Mouse (Mus musculus) forebrain, embryonic 13.5 days (tissue): ENCODE measurements around the gene Igdcc4. TPM values are rescaled to one million over a fixed set of nuclear protein-coding genes. Genes with fewer than 3 reads are reported as not detected.
A peak's percentile ranks its signal among the peaks of the same experiment; 100 is the strongest.

Experiments used
- ATAC-seq: fragments of 200-750 bp; cut with Nextera tagmentation; 2 replicates; pipeline ENCODE4 v1.8.0; 2017
- H3K27ac ChIP-seq: fragments of 300-500 bp; sonication (generic); 2 replicates; pipeline ENCODE4 v1.5.1; 2015; ENCODE audit warnings: inconsistent platforms, mild to moderate bottlenecking, moderate library complexity
- H3K27me3 ChIP-seq: fragments of 300-500 bp; sonication (generic); 2 replicates; pipeline ENCODE4 v1.6.1; 2015; ENCODE audit warnings: mild to moderate bottlenecking, inconsistent platforms
- H3K36me3 ChIP-seq: fragments of 300-500 bp; sonication (generic); 2 replicates; pipeline ENCODE4 v1.6.1; 2015; ENCODE audit warnings: mild to moderate bottlenecking, inconsistent platforms; ENCODE audit not compliant: poor library complexity, severe bottlenecking
- H3K4me1 ChIP-seq: fragments of 300-500 bp; sonication (generic); 2 replicates; pipeline ENCODE4 v1.6.1; 2015; ENCODE audit warnings: inconsistent platforms
- H3K4me2 ChIP-seq: fragments of 300-500 bp; sonication (generic); 2 replicates; pipeline ENCODE4 v1.6.1; 2015; ENCODE audit warnings: inconsistent platforms, mild to moderate bottlenecking, moderate library complexity
- H3K4me3 ChIP-seq: fragments of 300-500 bp; sonication (generic); 2 replicates; pipeline ENCODE4 v1.5.1; 2015; ENCODE audit warnings: mild to moderate bottlenecking, inconsistent platforms
- H3K9ac ChIP-seq: fragments of 300-500 bp; sonication (generic); 2 replicates; pipeline ENCODE4 v1.6.1; 2015; ENCODE audit warnings: mild to moderate bottlenecking, inconsistent platforms
- H3K9me3 ChIP-seq: fragments of 300-500 bp; sonication (generic); replicated peaks from 2 replicates; pipeline ENCODE4 v1.6.1; 2016; ENCODE audit warnings: inconsistent platforms
- WGBS: fragments of 180-500 bp; shearing (Covaris S2); methylation state at CpG from one replicate; pipeline ENCODE4 v1.1.7; 2015; 5-methylcytosine and 5-hydroxymethylcytosine counted together
- polyA plus RNA-seq: library from polyadenylated mRNA; unstranded; fragments of >200 nt; fragmentation: Nextera tagmentation; extraction: Ambion mirVana; gene quantifications from 2 replicates; pipeline ENCODE4 v1.2.1, GENCODE M21; 2015

Igdcc4 gene
- polyA plus RNA-seq, 1 experiment from 2014 or later, result 10.5 TPM

DNA sequence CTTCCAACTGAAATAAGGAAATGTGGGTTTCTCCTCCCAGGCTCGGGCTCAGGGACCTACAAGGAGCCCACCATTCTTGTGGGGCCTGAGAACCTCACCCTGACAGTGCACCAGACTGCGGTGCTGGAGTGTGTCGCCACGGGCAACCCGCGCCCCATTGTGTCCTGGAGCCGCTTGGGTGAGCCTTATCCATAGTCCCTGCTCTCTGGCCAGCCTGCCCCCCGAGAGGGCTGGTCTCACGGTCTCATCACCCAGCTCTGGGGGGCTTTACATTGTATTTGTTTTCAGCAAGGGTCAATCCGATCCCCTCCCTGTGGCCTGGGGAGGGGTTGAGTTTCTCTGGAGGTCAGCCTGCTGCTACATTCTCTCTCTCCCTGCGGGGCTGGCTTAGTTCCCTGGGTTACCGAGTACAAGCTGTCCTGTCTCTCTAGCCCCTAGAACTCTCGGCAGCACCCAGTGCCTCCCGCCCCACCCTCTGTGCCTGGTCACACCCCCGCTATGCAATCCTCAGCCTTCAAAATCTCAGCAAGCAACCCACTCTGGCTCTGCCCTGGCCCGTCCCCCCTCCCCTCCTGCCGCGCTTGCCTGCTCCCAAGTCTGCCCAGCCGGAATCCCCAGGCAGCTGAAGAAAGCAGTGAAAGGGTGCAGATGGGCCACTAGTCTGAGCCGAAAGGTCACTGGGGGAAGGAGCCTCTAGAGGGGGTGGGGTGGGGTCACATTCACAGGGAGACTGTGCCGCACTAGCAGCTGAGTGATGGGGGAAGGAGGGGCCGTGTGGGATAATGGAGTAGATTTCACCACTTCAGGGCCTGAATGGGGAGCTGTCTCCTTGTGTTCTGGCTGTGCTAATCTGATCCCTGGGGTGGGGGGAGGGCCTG lies 77.3 kb downstream of the Igdcc4 start:
- H3K36me3 ChIP-seq, result peaks cover 34% of the 10 kb centered on the region
- peak overlapping the region; percentile 44 for H3K4me2 ChIP-seq
- peak overlapping the region; percentile 97 for H3K27ac ChIP-seq
- H3K4me3 ChIP-seq, result no peak overlapping the region
- no peaks in the 10 kb centered on the region; the same call in 1 of the 2 replicates for H3K27me3 ChIP-seq
- ATAC-seq, result peak; percentile 70
- H3K4me1 ChIP-seq, result peaks cover 65% of the 10 kb centered on the region
- H3K9ac ChIP-seq, result peak overlapping the region; percentile 50
- WGBS, result 2% methylated on average over 22 of the region's 22 CpGs
- H3K9me3 ChIP-seq, result no peaks in the 10 kb centered on the region

DNA sequence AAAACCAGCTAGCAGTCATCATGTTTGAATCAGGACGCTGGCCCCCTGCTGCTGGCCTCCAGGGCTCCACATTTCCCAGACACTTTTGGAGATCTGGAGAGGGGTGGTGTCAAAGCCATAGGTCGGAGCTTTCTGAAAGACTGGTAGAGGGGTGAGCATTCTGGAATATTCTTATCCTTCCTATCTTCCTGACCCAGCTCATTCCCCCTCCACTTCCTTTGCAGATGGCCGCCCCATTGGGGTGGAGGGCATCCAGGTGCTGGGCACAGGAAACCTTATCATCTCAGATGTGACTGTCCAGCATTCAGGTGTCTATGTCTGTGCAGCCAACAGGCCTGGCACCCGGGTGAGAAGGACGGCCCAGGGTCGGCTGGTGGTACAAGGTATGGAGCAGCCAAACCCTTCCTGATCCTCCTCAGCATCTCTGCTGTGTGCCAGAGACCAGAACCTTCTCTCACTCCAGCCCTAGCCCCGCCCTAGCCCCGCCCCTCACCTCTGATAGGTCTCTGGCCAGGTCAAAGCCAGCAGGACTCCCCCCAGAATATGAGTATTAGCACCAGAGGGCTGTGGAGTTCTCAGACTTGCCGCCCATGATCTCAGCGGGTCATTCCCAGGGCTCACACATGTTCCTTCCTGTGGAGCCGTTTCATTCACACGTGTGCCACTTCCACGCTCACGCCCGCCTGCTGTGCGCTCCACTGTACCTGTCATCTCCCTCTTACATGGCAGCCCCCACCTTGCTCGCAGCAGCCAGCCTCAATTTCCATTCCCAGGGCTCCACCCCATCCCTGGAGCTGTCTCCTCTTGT lies 78.7 kb downstream of the Igdcc4 start:
- peaks cover 49% of the 10 kb centered on the region for H3K36me3 ChIP-seq

More for the DNA sequence above, 78.7 kb downstream of the Igdcc4 start:
- Histone ChIP-seq H3K4me1 (peaks cover 64% of the 10 kb centered on the region), H3K27me3 (no peaks in the 10 kb centered on the region; the same call in 1 of the 2 replicates), H3K9ac (peak overlapping the region; percentile 50), H3K27ac (peak overlapping the region; percentile 97), H3K4me3 (no peak overlapping the region), H3K4me2 (peak overlapping the region; percentile 44), H3K9me3 (no peaks in the 10 kb centered on the region)
- ATAC-seq, result no peak
- WGBS, result 33% methylated on average over 17 of the region's 17 CpGs

Other genes with a start within 250 kb of the Igdcc4 start
- gene Slc24a1, start 149.9 kb upstream of the Igdcc4 start, polyA plus RNA-seq, result 0.05 and 0.08 TPM in 2 replicates
- gene Ints14, start 140.6 kb upstream of the Igdcc4 start, polyA plus RNA-seq, result 50.4 and 57.4 TPM in 2 replicates
- 151 and 159 TPM in 2 replicates for gene Hacd3, start 79.8 kb upstream of the Igdcc4 start, polyA plus RNA-seq
- gene Dpp8, start 69.1 kb upstream of the Igdcc4 start, polyA plus RNA-seq, result 34.9 and 41.2 TPM in 2 replicates
- gene Igdcc3, start 39.7 kb downstream of the Igdcc4 start, polyA plus RNA-seq, result 13.2 and 16.0 TPM in 2 replicates
- gene Parp16, start 93.9 kb downstream of the Igdcc4 start, polyA plus RNA-seq, result 5.1 and 6.1 TPM in 2 replicates
- gene Cilp, start 163.7 kb downstream of the Igdcc4 start, polyA plus RNA-seq, result 0.28 and 0.64 TPM in 2 replicates
- gene Clpx, start 192.8 kb downstream of the Igdcc4 start, polyA plus RNA-seq, result 44.4 and 44.5 TPM in 2 replicates
- 8.3 and 8.5 TPM in 2 replicates for gene Pdcd7, start 244.6 kb downstream of the Igdcc4 start, polyA plus RNA-seq